ENCODE assay signal across 19 mouse cellular contexts in the genomic region with DNA sequence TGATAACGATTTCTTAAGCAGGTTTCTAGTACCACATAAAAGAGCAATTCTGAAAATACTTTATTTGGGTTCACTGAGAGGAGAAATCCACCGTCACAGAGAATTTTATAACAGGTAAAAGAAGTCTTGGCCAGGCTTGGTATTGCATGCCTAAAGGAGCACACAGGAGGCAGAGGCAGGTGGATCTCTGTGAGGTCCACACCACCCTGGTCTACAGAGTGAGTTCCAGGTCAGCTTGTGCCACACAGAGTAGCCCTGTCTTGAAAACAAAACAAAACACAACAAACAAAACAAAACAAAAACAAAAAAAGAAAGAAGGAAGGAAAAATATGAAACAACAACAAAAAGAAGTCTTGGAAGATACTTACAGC. TPM values are rescaled to one million over a fixed set of nuclear protein-coding genes. Genes with fewer than 3 reads are reported as not detected.
"Had no signal": no experiment of that assay in that cellular context is flagged by ENCODE, and none has a peak within 500 bp of the region (broad histone marks: within the 10 kb centered on the region; RNA-seq: fewer than 3 reads in every experiment).

No protein-coding gene starts in this region.

- H3K9me3 ChIP-seq: midbrain, embryonic 10.5 days; midbrain, embryonic 12.5 days; neural tube, embryonic 12.5 days; stomach, embryonic 15.5 days had no signal

- H3K4me1 ChIP-seq: midbrain, embryonic 10.5 days; midbrain, embryonic 12.5 days; neural tube, embryonic 12.5 days; stomach, embryonic 15.5 days had no signal

- H3K36me3 ChIP-seq: midbrain, embryonic 10.5 days; midbrain, embryonic 12.5 days; neural tube, embryonic 12.5 days; stomach, embryonic 15.5 days had no signal

- H3K27me3 ChIP-seq: midbrain, embryonic 12.5 days; neural tube, embryonic 12.5 days; stomach, embryonic 15.5 days had no signal

- H3K27ac ChIP-seq: midbrain, embryonic 10.5 days; midbrain, embryonic 12.5 days; neural tube, embryonic 12.5 days; stomach, embryonic 15.5 days; stomach, postnatal 0 days had no signal

- H3K9ac ChIP-seq: lung, embryonic 14.5 days; midbrain, embryonic 12.5 days; neural tube, embryonic 12.5 days; stomach, embryonic 15.5 days had no signal

- DNase-seq: lung, adult 18-20 months; lung, embryonic 14.5 days; lung, postnatal 10 days; lung, postnatal 4 days; midbrain, embryonic 14.5 days; retina, postnatal 1 day; right cerebral cortex, adult 18-20 months; right cerebral cortex, postnatal 25 days; right cerebral cortex, postnatal 4 days; thymus, adult 2 months; thymus, postnatal 25 days; thymus, postnatal 4 days had no signal

- H3K4me2 ChIP-seq: lung, embryonic 14.5 days; midbrain, embryonic 12.5 days; neural tube, embryonic 12.5 days; stomach, embryonic 15.5 days had no signal

- H3K4me3 ChIP-seq: midbrain, embryonic 10.5 days; midbrain, embryonic 12.5 days; neural tube, embryonic 12.5 days; stomach, embryonic 15.5 days had no signal

RNA-seq across cellular contexts. Expression of gene Ankrd42, which starts 51.3 kb away (rescaled TPM):
- total RNA-seq: monocyte, adult 5-6 weeks; neutrophil, adult 5-6 weeks had no signal
